Comparison of ENCODE assay signal across 8 mouse cellular contexts in the genomic region with DNA sequence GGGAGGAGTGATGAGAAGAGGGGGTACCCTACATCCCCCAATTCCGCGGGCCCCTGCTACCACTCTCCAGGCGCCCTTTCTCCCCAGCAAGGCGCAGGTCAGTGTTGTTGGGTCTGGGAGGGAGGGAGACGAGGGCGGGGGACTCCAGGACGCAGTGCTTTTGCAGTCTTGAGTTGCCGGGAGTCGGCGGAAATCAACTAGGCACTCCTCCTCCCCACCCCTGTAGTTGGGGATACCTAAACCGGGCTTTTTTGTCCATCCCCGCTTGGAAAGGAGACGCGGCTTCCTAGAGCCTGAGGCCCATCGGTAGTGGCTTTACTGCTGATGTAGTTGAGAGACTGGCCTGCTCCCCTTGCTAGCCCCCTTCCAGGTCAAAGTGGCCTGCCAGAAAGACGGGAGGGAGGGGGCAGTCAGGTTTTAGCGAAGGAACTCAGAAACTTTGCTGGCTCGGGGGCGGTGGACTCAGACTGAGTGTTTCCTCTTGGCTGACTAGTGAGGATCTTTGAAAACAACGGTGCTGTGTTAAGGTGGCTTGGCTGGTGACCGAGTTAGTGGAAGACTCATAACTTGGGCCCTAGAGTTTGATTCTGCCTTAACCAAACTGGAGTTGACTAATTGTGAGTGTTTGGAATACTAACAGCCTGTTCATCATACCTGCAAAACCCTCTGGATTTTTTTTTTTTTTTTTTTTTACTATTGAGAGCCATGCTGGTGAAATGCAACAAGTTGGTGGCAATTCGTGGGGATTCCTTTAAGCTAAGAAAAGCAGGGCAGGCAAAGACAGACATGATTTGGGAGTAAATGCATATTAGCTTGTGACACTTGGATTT. TPM values are rescaled to one million over a fixed set of nuclear protein-coding genes. Genes with fewer than 3 reads are reported as not detected.
A peak's percentile ranks its signal among the peaks of the same experiment; 100 is the strongest.
DNase-seq lines count a peak whose midpoint lies in the region; ATAC-seq lines count a peak whose summit lies in the region.

No protein-coding gene starts in this region.

- peak; percentile 26 to 48 for DNase-seq in frontal cortex, postnatal 36 days (ENCODE audit: low spot score in 2 of 2)
- no peak for DNase-seq in frontal cortex, adult 2 months (ENCODE audit: extremely low spot score in 1 of 2, low spot score in 1 of 2)
- DNase-seq in thymus, postnatal 25 days: peak; percentile 58
- DNase-seq in thymus, postnatal 0 days (ENCODE audit: low spot score): no peak
- DNase-seq in forebrain, embryonic 14.5 days (ENCODE audit: low spot score): peak; percentile 53
- peak; percentile 46 to 55 for DNase-seq in kidney, postnatal 36 days

- under 1% methylated on average over 22 of the region's 22 CpGs for WGBS in forebrain, embryonic 14.5 days
- 1% methylated on average over 21 of the region's 22 CpGs for WGBS in midbrain, embryonic 13.5 days

- peaks cover 13% of the 10 kb centered on the region for H3K36me3 ChIP-seq in forebrain, embryonic 14.5 days (ENCODE audit: control insufficient read depth, insufficient read depth, low read length)
- peaks cover 10% of the 10 kb centered on the region for H3K36me3 ChIP-seq in midbrain, embryonic 13.5 days

- peak overlapping the region; percentile 83 for H3K4me2 ChIP-seq in forebrain, embryonic 14.5 days (ENCODE audit: low read length)
- peak overlapping the region; percentile 86 for H3K4me2 ChIP-seq in midbrain, embryonic 13.5 days (replicated peaks)

- ATAC-seq in forebrain, embryonic 14.5 days: peak; percentile 62
- peak; percentile 79 for ATAC-seq in midbrain, embryonic 13.5 days
- ATAC-seq in erythroid progenitor cell, adult 5-6 weeks (replicated peaks; ENCODE audit: low FRiP score, poor library complexity, severe bottlenecking): no peak

- H3K9me3 ChIP-seq in forebrain, embryonic 14.5 days (replicated peaks; ENCODE audit: control insufficient read depth, low read length): no peaks in the 10 kb centered on the region
- H3K9me3 ChIP-seq in midbrain, embryonic 13.5 days: no peaks in the 10 kb centered on the region

- H3K4me1 ChIP-seq in forebrain, embryonic 14.5 days (ENCODE audit: control insufficient read depth, insufficient read depth, low read length): peaks cover 11% of the 10 kb centered on the region
- H3K4me1 ChIP-seq in midbrain, embryonic 13.5 days (replicated peaks): peaks cover 50% of the 10 kb centered on the region

- H3K4me3 ChIP-seq in forebrain, embryonic 14.5 days (ENCODE audit: low read depth, low read length): peak overlapping the region; percentile 52
- peak overlapping the region; percentile 61 for H3K4me3 ChIP-seq in midbrain, embryonic 13.5 days (replicated peaks)

- H3K9ac ChIP-seq in forebrain, embryonic 14.5 days (ENCODE audit: low read length): peak overlapping the region; percentile 73
- peak overlapping the region; percentile 76 for H3K9ac ChIP-seq in midbrain, embryonic 13.5 days (replicated peaks)

- H3K27ac ChIP-seq in forebrain, embryonic 14.5 days (ENCODE audit: low read depth, low read length): peak overlapping the region; percentile 34; the same call in 1 of the 2 replicates
- peak overlapping the region; percentile 54 for H3K27ac ChIP-seq in midbrain, embryonic 13.5 days

- no peaks in the 10 kb centered on the region for H3K27me3 ChIP-seq in forebrain, embryonic 14.5 days (replicated peaks; ENCODE audit: control insufficient read depth, insufficient read depth, low read length)
- H3K27me3 ChIP-seq in midbrain, embryonic 13.5 days: no peaks in the 10 kb centered on the region

RNA-seq across cellular contexts. Expression of gene Slc41a1, which starts 1.2 kb away (rescaled TPM):
- 37.3 and 39.2 TPM in 2 replicates for polyA plus RNA-seq in frontal cortex, adult 2 months (2012; rRNA removed)
- polyA plus RNA-seq in thymus, postnatal 0 days (2015; fragmentation: Nextera tagmentation; extraction: Ambion mirVana): 7.7 and 7.8 TPM in 2 replicates
- polyA plus RNA-seq in forebrain, embryonic 14.5 days (2014; fragmentation: Nextera tagmentation; extraction: Ambion mirVana): 11.9 and 14.5 TPM in 2 replicates
- polyA plus RNA-seq in midbrain, embryonic 13.5 days (2015; fragmentation: Nextera tagmentation; extraction: Ambion mirVana): 14.1 and 14.4 TPM in 2 replicates
- 0.72 and 1.7 TPM in 2 replicates for total RNA-seq in erythroid progenitor cell, adult 5-6 weeks (2015; ENCODE audit: low replicate concordance)
- 0.64 and 2.2 TPM in 2 replicates for total RNA-seq in erythroid progenitor cell, adult 5-6 weeks (2017; ENCODE audit: low replicate concordance)

RNA-seq across cellular contexts. Expression of gene Pm20d1, which starts 31.3 kb away (rescaled TPM):
- polyA plus RNA-seq in frontal cortex, adult 2 months (2012; rRNA removed): 2.3 and 2.5 TPM in 2 replicates
- 0.95 and 1.4 TPM in 2 replicates for polyA plus RNA-seq in thymus, postnatal 0 days (2015; fragmentation: Nextera tagmentation; extraction: Ambion mirVana)
- 0.31 and 0.42 TPM in 2 replicates for polyA plus RNA-seq in forebrain, embryonic 14.5 days (2014; fragmentation: Nextera tagmentation; extraction: Ambion mirVana)
- 0.10 and 0.74 TPM in 2 replicates for polyA plus RNA-seq in midbrain, embryonic 13.5 days (2015; fragmentation: Nextera tagmentation; extraction: Ambion mirVana)
- not detected in 2 replicates for total RNA-seq in erythroid progenitor cell, adult 5-6 weeks (2015; ENCODE audit: low replicate concordance)
- total RNA-seq in erythroid progenitor cell, adult 5-6 weeks (2017; ENCODE audit: low replicate concordance): not detected in 2 replicates

RNA-seq across cellular contexts. Expression of gene Rab29, which starts 38.5 kb away (rescaled TPM):
- polyA plus RNA-seq in frontal cortex, adult 2 months (2012; rRNA removed): 10.2 and 10.6 TPM in 2 replicates
- polyA plus RNA-seq in thymus, postnatal 0 days (2015; fragmentation: Nextera tagmentation; extraction: Ambion mirVana): 33.3 and 36.6 TPM in 2 replicates
- polyA plus RNA-seq in forebrain, embryonic 14.5 days (2014; fragmentation: Nextera tagmentation; extraction: Ambion mirVana): 8.2 and 9.3 TPM in 2 replicates
- polyA plus RNA-seq in midbrain, embryonic 13.5 days (2015; fragmentation: Nextera tagmentation; extraction: Ambion mirVana): 7.7 and 7.8 TPM in 2 replicates
- total RNA-seq in erythroid progenitor cell, adult 5-6 weeks (2015; ENCODE audit: low replicate concordance): 4.3 and 4.6 TPM in 2 replicates
- 2.1 and 3.0 TPM in 2 replicates for total RNA-seq in erythroid progenitor cell, adult 5-6 weeks (2017; ENCODE audit: low replicate concordance)

Comparison
In these comparisons a context has a peak if more than half of its experiments do, and no peak if none do; other contexts are left out.
1. DNase-seq: peak in frontal cortex, postnatal 36 days (2 of 2), thymus, postnatal 25 days (single experiment), forebrain, embryonic 14.5 days (single experiment) and kidney, postnatal 36 days (2 of 2); none in frontal cortex, adult 2 months (0 of 2) and thymus, postnatal 0 days (single experiment).